Mouse (Mus musculus) granulocyte monocyte progenitor cell, adult 5-6 weeks (primary cell): ENCODE data around the gene Pla2g16. TPM values are rescaled to one million over a fixed set of nuclear protein-coding genes. Genes with fewer than 3 reads are reported as not detected.

ENCODE experiments used
- ATAC-seq: replicated peaks from 2 replicates; pipeline ENCODE4 v1.8.0; 2016; ENCODE audit warnings: mild to moderate bottlenecking, moderate TSS enrichment, inconsistent platforms; ENCODE audit not compliant: poor library complexity, severe bottlenecking
- total RNA-seq, 2 experiments: library from RNA; stranded (forward) in 1 of 2; stranded (reverse) in 1 of 2; fragments of 200-712, 200-1000 nt in 1 of 2; fragments of >200 nt in 1 of 2; fragmentation: Nextera tagmentation in 1 of 2; gene quantifications; 2 replicates each; pipeline ENCODE4 v1.2.3; 2014 to 2017

The Pla2g16 gene
- total RNA-seq, 2 experiments from 2014 or later, result 5.9 to 8.4 TPM

DNA sequence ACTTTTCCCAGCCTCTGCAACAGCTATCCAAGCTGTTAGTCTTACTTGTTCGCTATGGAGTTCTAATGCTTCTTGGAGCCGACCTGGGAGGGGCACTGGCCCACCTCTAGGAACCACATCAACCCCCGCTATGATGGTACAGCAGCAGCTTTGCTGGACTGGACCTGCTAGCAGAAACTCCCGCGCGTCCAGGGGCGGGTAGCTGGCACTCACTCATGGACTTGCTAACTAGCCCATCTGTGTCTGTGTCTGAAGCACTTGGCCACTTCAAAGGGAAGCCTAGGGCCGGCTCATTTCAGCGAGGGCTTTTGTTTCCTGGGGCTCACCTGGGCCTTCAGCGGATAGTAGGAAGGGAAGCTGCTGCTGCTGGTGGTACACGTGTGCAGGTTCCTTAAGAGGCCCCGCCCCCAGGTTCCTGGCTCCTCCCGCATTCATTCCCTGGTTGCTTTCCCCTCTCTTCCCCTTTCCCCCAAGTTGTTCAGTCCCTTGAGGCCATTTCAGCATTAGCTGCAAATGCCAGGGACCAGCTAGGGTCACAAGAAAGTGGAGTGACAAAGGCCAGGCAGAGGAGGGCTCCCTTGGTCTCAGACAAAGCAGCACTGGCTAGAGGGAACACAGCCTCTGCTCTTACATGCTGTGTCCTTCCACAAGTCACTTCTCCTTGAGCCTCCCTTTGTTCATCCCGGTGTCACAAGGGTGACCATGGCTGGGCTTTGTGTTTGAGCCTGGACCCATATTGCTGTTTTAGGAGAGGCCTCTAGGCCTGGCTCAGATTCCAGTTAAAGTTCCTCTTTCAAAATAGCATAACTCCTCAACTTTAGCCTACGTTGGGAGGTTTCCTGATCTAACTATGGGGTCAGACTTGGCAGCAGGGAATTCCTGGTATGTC lies 49.8 kb downstream of the Pla2g16 start, which contains the start of gene Lgals12:
Gene Lgals12 (minus strand): TSS at position 393 of the 889 bp plus-strand sequence.
- ATAC-seq, result 0 out of 2 replicates have a peak, but pooled peaks have one; percentile 12

DNA sequence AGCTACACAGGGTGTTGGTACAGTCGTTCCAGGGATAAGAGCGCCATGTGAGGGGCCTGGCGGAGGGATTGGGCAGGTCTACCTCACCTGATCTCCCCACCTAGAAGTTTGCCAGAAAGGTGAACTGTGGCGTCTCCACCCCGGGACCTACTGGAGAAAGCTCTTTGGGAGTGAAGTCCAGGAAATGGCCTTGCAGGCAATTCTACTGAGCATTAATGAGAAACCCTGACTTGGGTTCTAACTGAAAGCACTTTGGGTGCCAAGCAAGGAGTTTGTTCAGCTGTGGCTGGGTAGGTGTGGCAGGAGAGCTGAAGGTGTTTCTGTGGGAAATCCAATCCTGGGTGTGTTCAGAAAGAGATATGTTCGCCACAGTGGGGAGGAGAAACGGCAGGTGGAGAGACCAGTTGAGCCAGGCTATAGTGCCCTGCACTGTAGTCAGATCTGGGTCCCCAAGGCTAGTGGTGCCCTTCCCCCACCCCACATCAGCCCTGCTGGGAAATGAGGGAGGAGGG lies 50.5 kb downstream of the Pla2g16 start:
- no peak for ATAC-seq

DNA sequence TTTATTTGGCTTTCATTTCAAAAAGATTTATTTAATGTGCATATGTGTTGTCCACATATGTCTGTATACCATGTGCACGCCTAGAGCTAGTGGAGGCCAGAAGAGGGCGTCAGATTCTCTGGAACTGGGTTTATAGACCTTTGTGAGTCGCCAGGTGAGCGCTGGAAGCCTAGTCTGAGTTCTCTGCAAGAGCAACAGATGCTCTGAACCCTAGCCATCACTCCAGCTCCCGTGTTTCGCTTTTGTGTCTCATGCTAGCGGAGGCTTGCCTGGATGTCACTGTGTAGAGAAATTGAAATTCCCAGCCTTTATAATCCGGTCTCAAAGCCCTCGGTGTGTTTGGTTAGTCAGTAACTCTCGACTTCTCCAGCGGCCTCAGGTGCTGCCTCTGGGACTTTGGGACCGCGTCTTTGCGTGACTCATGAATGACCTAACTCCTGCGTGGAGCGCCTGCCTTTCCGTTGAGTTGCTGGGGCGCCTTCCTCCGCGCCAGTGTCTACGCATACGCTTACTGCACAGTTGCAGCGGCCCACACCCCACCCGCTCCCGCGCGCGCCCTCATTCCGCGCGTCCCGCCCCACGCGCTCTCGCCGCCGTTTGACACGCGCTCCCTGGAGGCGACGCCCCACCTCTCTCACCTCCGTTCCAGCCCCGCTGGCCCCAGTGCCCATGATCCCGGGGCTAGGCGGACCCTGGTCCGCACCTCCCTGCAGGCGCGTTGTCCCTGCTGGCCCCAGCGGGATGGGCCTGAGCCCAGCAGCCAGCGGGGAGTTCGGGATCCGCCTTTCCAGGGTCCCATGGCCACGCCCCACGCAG lies 54.9 kb downstream of the Pla2g16 start, which contains the start of gene Hrasls5:
Gene Hrasls5 (plus strand): TSS at position 600 of the 816 bp plus-strand sequence.
- ATAC-seq, result peak; percentile 71

DNA sequence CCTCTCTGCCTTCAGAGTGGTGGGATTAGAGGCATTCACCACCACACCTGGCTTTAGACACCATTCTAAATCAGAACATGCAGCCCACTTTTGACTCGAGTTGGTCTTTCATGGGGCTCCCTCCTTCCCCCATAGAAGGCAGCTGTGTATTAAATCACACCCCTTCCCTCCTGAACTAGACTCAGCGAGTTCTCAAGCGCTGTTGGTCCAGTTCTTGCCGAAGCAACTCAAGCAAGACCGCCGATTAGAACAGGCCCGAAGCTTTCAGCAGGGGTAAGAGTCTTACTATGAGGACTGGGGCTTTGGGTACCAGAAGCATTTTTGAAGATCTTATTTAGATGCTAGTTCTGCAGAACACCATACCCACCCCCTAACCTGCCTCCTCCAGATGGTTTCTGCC lies 55.9 kb downstream of the Pla2g16 start:
- no peak for ATAC-seq

DNA sequence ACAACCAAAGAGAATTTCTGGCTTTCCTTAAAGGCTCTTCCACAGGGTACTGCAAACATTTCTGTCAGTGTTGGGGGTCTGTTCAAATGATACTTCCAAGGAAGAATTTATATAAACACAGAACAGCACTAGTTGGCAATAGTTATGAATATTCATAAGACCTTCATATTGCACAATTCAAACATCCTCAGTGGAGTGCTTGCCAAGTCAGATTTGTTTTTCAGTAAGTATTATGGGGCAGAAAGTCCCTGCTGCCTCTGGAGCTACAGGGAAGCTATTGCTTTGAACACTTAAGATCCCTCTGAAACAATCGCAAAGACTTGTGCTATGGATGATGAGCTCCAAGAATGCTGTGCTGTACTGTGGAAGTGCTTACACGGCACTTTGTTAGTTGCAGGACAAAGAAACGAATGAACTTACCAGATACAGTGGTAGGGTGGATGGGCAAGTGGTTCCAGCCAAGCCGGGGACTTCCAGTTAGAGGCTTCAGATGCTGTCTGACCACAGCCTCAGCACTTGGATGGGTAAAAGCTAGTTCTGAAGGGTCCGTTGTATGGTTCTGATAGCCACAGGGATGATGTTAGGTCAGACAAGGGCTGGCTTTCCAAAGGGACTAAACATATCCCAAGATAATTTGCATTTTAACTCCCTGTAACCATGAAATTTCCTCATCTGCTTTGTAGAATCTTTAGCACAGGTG lies 59.1 kb downstream of the Pla2g16 start:
- ATAC-seq, result no peak

DNA sequence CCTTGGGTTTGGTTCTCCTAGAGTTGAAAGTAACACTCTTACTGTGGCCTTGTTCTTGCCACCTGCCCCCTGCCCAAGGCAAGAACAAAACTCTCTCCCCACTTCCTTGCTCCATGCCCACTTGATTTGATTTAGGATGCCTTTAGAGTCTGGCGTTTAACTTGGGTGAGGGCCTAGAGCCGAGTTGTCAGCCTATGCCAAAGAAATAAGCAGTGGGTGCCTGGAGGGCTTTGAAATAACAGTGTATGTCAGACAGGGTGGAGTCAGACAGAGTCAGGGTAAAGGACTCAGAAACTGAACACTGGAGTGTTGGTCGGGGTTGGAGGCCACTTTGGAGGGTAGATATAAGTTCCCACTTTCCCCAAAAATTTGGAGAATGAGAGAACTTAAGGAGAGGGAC lies 59.8 kb downstream of the Pla2g16 start:
- ATAC-seq, result no peak

DNA sequence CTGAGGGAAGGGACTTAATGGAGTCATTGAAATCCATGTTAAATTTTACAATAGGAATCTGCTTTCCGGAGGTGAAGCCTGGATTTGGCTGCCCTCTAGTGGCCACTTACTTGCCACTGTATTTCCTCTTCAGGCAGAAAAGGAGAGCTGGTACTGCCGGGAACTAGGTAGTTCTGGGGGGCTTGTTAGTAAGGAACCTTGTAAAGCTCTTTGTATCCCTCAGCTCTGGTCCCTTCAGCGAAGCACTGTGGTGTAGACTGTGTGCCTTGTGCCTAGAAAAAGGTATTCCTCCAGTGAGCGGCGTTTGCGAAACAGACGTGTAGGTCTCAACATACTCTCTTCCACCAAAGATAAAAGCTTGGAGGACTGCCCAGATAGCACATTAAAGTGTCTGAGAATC lies 60.4 kb downstream of the Pla2g16 start:
- no peak; the same call in 1 of the 2 replicates for ATAC-seq

DNA sequence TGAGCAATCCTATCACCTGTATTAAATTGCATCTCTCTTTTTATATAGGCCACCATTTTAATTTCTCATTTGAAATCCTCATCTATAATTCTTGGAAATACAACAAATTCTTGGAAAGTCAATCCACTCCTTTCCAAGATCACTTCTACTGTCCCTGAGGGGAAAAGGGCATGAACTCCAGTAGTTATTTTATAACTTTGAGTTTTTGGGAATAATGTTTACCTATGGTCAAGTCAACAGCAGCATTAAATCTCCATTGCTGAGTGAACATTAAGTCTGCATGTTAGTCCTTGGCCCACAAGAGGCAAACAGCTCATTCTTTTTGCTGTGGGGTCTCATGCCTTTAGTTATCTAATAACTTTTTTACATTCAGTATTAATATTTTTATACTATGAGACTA lies 75.8 kb downstream of the Pla2g16 start:
- ATAC-seq, result no peak

DNA sequence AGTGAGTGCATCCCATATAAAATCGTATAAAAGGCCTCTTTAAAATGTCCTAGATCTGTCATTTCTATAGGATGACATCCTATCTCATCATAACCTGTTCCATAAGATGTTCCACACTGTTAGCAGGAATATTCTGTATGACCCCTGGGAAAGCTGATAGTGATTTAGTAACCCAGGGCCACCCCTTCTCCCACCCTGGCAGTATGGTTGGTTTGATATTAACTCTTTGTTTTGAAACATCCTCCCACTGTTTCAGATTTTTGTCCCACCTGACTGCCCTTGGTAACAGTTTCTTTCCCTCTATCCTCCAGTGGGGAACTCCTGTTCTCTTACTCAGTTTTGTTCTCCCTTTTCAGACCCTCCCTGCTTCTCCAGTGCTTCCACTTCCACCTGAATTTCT lies 76.5 kb downstream of the Pla2g16 start:
- ATAC-seq, result no peak

Other genes starting within 250 kb of the Pla2g16 start
- 48.7 and 85.8 TPM in 2 replicates for gene Mark2, start 215.6 kb upstream of the Pla2g16 start, total RNA-seq (2014; fragmentation: Nextera tagmentation)
- 17.8 and 21.2 TPM in 2 replicates for gene Mark2, start 215.6 kb upstream of the Pla2g16 start, total RNA-seq (2017)
- 19.2 and 19.8 TPM in 2 replicates for gene Spindoc, start 174.5 kb upstream of the Pla2g16 start, total RNA-seq (2014; fragmentation: Nextera tagmentation)
- gene Spindoc, start 174.5 kb upstream of the Pla2g16 start, total RNA-seq (2017), result 4.7 and 4.9 TPM in 2 replicates
- 1.5 and 3.1 TPM in 2 replicates for gene 2700081O15Rik, start 139.8 kb upstream of the Pla2g16 start, total RNA-seq (2014; fragmentation: Nextera tagmentation)
- gene 2700081O15Rik, start 139.8 kb upstream of the Pla2g16 start, total RNA-seq (2017), result 1.2 and 1.6 TPM in 2 replicates
- gene Rtn3, start 74.2 kb upstream of the Pla2g16 start, total RNA-seq (2014; fragmentation: Nextera tagmentation), result 166 and 193 TPM in 2 replicates
- gene Rtn3, start 74.2 kb upstream of the Pla2g16 start, total RNA-seq (2017), result 80.4 and 94.7 TPM in 2 replicates
- gene Atl3, start 63.4 kb upstream of the Pla2g16 start, total RNA-seq (2014; fragmentation: Nextera tagmentation), result 47.9 and 50.2 TPM in 2 replicates
- 49.0 and 52.6 TPM in 2 replicates for gene Atl3, start 63.4 kb upstream of the Pla2g16 start, total RNA-seq (2017)
- not detected in 2 replicates for gene Lgals12, start 49.7 kb downstream of the Pla2g16 start, total RNA-seq (2014; fragmentation: Nextera tagmentation)
- not detected in 2 replicates for gene Lgals12, start 49.7 kb downstream of the Pla2g16 start, total RNA-seq (2017)
- gene Hrasls5, start 55.1 kb downstream of the Pla2g16 start, total RNA-seq (2014; fragmentation: Nextera tagmentation), result not detected in 2 replicates
- gene Hrasls5, start 55.1 kb downstream of the Pla2g16 start, total RNA-seq (2017), result not detected in 2 replicates
- not detected in 2 replicates for gene Slc22a19, start 153.9 kb downstream of the Pla2g16 start, total RNA-seq (2014; fragmentation: Nextera tagmentation)
- gene Slc22a19, start 153.9 kb downstream of the Pla2g16 start, total RNA-seq (2017), result not detected in 2 replicates
- gene Slc22a26, start 245.2 kb downstream of the Pla2g16 start, total RNA-seq (2014; fragmentation: Nextera tagmentation), result not detected in 2 replicates
- not detected in 2 replicates for gene Slc22a26, start 245.2 kb downstream of the Pla2g16 start, total RNA-seq (2017)